Mouse (Mus musculus) heart, embryonic 13.5 days (tissue): ENCODE results near the gene Cdhr2. TPM values are rescaled to one million over a fixed set of nuclear protein-coding genes. Genes with fewer than 3 reads are reported as not detected.

Experiments used
- ATAC-seq: fragments of 200-750 bp; cut with Nextera tagmentation; 2 replicates; pipeline ENCODE4 v1.8.0; 2017; ENCODE audit warnings: moderate TSS enrichment; ENCODE audit not compliant: insufficient number of reproducible peaks, low FRiP score, low TSS enrichment; ENCODE audit errors: extremely low read depth
- H3K27ac ChIP-seq: fragments of 300-500 bp; sonication (generic); replicated peaks from 2 replicates; pipeline ENCODE4 v1.5.1; 2015; ENCODE audit warnings: moderate library complexity, mild to moderate bottlenecking, inconsistent platforms
- H3K27me3 ChIP-seq: fragments of 300-500 bp; sonication (generic); replicated peaks from 2 replicates; pipeline ENCODE4 v1.6.1; 2015; ENCODE audit warnings: mild to moderate bottlenecking, inconsistent platforms
- H3K36me3 ChIP-seq: fragments of 300-500 bp; sonication (generic); 2 replicates; pipeline ENCODE4 v1.6.1; 2015; ENCODE audit warnings: mild to moderate bottlenecking, inconsistent platforms
- H3K4me1 ChIP-seq: fragments of 300-500 bp; sonication (generic); 2 replicates; pipeline ENCODE4 v1.6.1; 2015; ENCODE audit warnings: inconsistent platforms
- H3K4me2 ChIP-seq: fragments of 300-500 bp; sonication (generic); 2 replicates; pipeline ENCODE4 v1.6.1; 2015; ENCODE audit warnings: inconsistent platforms, mild to moderate bottlenecking, moderate library complexity
- H3K4me3 ChIP-seq: fragments of 300-500 bp; sonication (generic); 2 replicates; pipeline ENCODE4 v1.5.1; 2015; ENCODE audit warnings: moderate library complexity, mild to moderate bottlenecking, inconsistent platforms
- H3K9ac ChIP-seq: fragments of 300-500 bp; sonication (generic); 2 replicates; pipeline ENCODE4 v1.6.1; 2015; ENCODE audit warnings: inconsistent platforms, mild to moderate bottlenecking, moderate library complexity
- H3K9me3 ChIP-seq: fragments of 300-500 bp; sonication (generic); 2 replicates; pipeline ENCODE4 v1.6.1; 2016; ENCODE audit warnings: inconsistent platforms
- WGBS: fragments of 180-500 bp; shearing (Covaris S2); methylation state at CpG from one replicate; pipeline ENCODE4 v1.1.7; 2015; ENCODE audit warnings: mixed read lengths; 5-methylcytosine and 5-hydroxymethylcytosine counted together
- polyA plus RNA-seq: library from polyadenylated mRNA; unstranded; fragments of >200 nt; fragmentation: Nextera tagmentation; extraction: Ambion mirVana; gene quantifications from 2 replicates; pipeline ENCODE4 v1.2.1, GENCODE M21; 2015

Cdhr2 gene
- polyA plus RNA-seq, 1 experiment from 2014 or later = not detected

DNA sequence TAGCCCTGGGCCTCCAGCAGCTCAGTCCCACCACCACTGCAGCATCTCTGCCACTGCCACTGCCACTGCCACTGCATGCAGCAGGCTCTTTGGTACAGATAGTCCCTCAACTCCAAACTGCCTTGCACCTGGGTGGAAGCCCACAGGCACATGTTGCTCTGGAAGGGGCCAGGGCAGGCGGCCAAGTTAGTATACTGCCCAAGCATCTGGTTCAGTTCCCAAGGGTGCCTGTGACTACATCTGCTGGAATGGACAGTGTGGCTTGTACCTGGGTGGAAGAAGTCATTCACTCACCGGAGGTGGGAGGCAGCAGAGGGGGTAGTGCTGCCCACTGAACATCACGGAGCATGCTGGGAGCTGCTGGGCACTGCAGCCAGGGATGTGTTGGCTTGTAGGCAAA, 18.0 kb upstream of the Cdhr2 start:
- H3K27ac ChIP-seq = no peak overlapping the region
- peaks cover 43% of the 10 kb centered on the region for H3K4me1 ChIP-seq
- H3K27me3 ChIP-seq = no peaks in the 10 kb centered on the region
- WGBS = 91% methylated on average over 3 of the region's 3 CpGs
- no peak overlapping the region for H3K4me3 ChIP-seq
- no peak for ATAC-seq
- no peak overlapping the region for H3K9ac ChIP-seq
- H3K4me2 ChIP-seq = no peak overlapping the region
- H3K36me3 ChIP-seq = peaks cover 61% of the 10 kb centered on the region
- H3K9me3 ChIP-seq = no peaks in the 10 kb centered on the region

GRCm38 (mm10) chr13:54684140-54684896, 16.9 kb upstream of the Cdhr2 start:
- no peak for ATAC-seq
- 72% methylated on average over 3 of the region's 3 CpGs for WGBS
- H3K9ac ChIP-seq = peak overlapping the region; percentile 53
- no peaks in the 10 kb centered on the region for H3K27me3 ChIP-seq
- H3K4me2 ChIP-seq = no peak overlapping the region
- H3K27ac ChIP-seq = no peak overlapping the region
- peaks cover 51% of the 10 kb centered on the region for H3K36me3 ChIP-seq
- H3K4me3 ChIP-seq = no peak overlapping the region
- peaks cover 53% of the 10 kb centered on the region for H3K4me1 ChIP-seq
- no peaks in the 10 kb centered on the region for H3K9me3 ChIP-seq

- H3K4me1 ChIP-seq = peaks cover 58% of the 10 kb centered on the region
- H3K36me3 ChIP-seq = peaks cover 44% of the 10 kb centered on the region
- peak overlapping the region; percentile 87 for H3K4me2 ChIP-seq
- ATAC-seq = no peak
- no peaks in the 10 kb centered on the region for H3K9me3 ChIP-seq
- H3K4me3 ChIP-seq = peak overlapping the region; percentile 93
- peak overlapping the region; percentile 92 for H3K9ac ChIP-seq
- no peaks in the 10 kb centered on the region for H3K27me3 ChIP-seq
- 49% methylated on average over 2 of the region's 2 CpGs for WGBS
- H3K27ac ChIP-seq = no peak overlapping the region
Measured at GRCm38 (mm10) chr13:54685174-54685573, 16.1 kb upstream of the Cdhr2 start.

GRCm38 (mm10) chr13:54686139-54687053, 14.9 kb upstream of the Cdhr2 start:
- H3K9ac ChIP-seq = peak overlapping the region; percentile 92
- H3K4me2 ChIP-seq = peak overlapping the region; percentile 87

GRCm38 (mm10) chr13:54687096-54687495, 14.2 kb upstream of the Cdhr2 start:
- peaks cover 64% of the 10 kb centered on the region for H3K4me1 ChIP-seq
- under 1% methylated on average over 35 of the region's 35 CpGs for WGBS
- H3K27ac ChIP-seq = peak overlapping the region; percentile 93
- H3K36me3 ChIP-seq = peaks cover 27% of the 10 kb centered on the region
- H3K9ac ChIP-seq = peak overlapping the region; percentile 92
- peak; percentile 24; the same call in 1 of the 2 replicates for ATAC-seq
- H3K27me3 ChIP-seq = no peaks in the 10 kb centered on the region
- no peaks in the 10 kb centered on the region for H3K9me3 ChIP-seq
- peak overlapping the region; percentile 87 for H3K4me2 ChIP-seq
- H3K4me3 ChIP-seq = peak overlapping the region; percentile 93

More at GRCm38 (mm10) chr13:54686139-54687053, 14.9 kb upstream of the Cdhr2 start:
- 6% methylated on average over 19 of the region's 19 CpGs for WGBS
- Histone ChIP-seq H3K36me3 (peaks cover 34% of the 10 kb centered on the region), H3K4me1 (peaks cover 58% of the 10 kb centered on the region), H3K4me3 (peak overlapping the region; percentile 93), H3K9me3 (no peaks in the 10 kb centered on the region), H3K27me3 (no peaks in the 10 kb centered on the region), H3K27ac (peak overlapping the region; percentile 93)
- no peak for ATAC-seq

- H3K36me3 ChIP-seq = peaks cover 20% of the 10 kb centered on the region
- peak overlapping the region; percentile 87 for H3K4me2 ChIP-seq
- no peaks in the 10 kb centered on the region for H3K9me3 ChIP-seq
- no peaks in the 10 kb centered on the region for H3K27me3 ChIP-seq
- WGBS = under 1% methylated on average over 79 of the region's 82 CpGs
- peak overlapping the region; percentile 92 for H3K9ac ChIP-seq
- H3K4me3 ChIP-seq = peak overlapping the region; percentile 93
- H3K4me1 ChIP-seq = peaks cover 71% of the 10 kb centered on the region
- H3K27ac ChIP-seq = peak overlapping the region; percentile 93
- ATAC-seq = peak; percentile 88
Measured at GRCm38 (mm10) chr13:54687575-54688424, 13.5 kb upstream of the Cdhr2 start.

GRCm38 (mm10) chr13:54690151-54690740, 11.0 kb upstream of the Cdhr2 start:
- ATAC-seq = no peak
- 90% methylated on average over 8 of the region's 8 CpGs for WGBS
- no peaks in the 10 kb centered on the region for H3K9me3 ChIP-seq
- H3K27me3 ChIP-seq = no peaks in the 10 kb centered on the region
- peaks cover 60% of the 10 kb centered on the region for H3K4me1 ChIP-seq
- H3K4me2 ChIP-seq = no peak overlapping the region
- H3K27ac ChIP-seq = no peak overlapping the region
- H3K36me3 ChIP-seq = 0 out of 2 replicates have a peak, but pooled peaks cover 3% of the 10 kb centered on the region
- peak overlapping the region; percentile 44 for H3K9ac ChIP-seq
- no peak overlapping the region for H3K4me3 ChIP-seq

DNA sequence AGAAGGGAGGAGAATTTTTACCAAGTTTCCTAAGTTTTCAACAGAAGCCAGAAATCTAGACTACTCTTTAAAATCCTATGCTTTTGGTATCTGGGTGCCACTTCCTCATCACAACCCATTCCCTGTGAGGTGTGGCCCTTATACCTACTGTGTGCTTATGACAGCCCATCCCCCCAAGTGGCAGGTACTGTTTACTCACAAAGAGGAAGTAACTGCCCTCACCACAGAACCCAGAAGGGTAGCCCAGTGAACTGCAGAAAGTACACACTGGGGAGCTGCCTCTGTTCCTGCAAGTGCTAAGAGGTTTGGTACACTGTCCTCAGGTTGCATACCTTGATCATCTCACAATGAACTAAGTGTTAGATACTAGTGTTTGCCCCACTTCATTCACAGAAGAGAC, 9.5 kb upstream of the Cdhr2 start:
- Histone ChIP-seq H3K4me2 (peak overlapping the region; percentile 99), H3K36me3 (0 out of 2 replicates have a peak, but pooled peaks cover 3% of the 10 kb centered on the region), H3K4me3 (peak overlapping the region; percentile 99), H3K27me3 (no peaks in the 10 kb centered on the region), H3K4me1 (peaks cover 47% of the 10 kb centered on the region), H3K9me3 (no peaks in the 10 kb centered on the region), H3K27ac (peak overlapping the region; percentile 97; the same call in 1 of the 2 replicates), H3K9ac (peak overlapping the region; percentile 99)
- no peak for ATAC-seq

GRCm38 (mm10) chr13:54692711-54693557, 8.3 kb upstream of the Cdhr2 start:
- 7% methylated on average over 21 of the region's 21 CpGs for WGBS
- Histone ChIP-seq H3K4me1 (peaks cover 47% of the 10 kb centered on the region), H3K9me3 (no peaks in the 10 kb centered on the region), H3K9ac (peak overlapping the region; percentile 99), H3K36me3 (0 out of 2 replicates have a peak, but pooled peaks cover 3% of the 10 kb centered on the region), H3K4me2 (peak overlapping the region; percentile 99), H3K27me3 (no peaks in the 10 kb centered on the region), H3K4me3 (peak overlapping the region; percentile 99), H3K27ac (peak overlapping the region; percentile 97)
- ATAC-seq = no peak
